ENCODE assay signal across 8 mouse cellular contexts in the genomic region with DNA sequence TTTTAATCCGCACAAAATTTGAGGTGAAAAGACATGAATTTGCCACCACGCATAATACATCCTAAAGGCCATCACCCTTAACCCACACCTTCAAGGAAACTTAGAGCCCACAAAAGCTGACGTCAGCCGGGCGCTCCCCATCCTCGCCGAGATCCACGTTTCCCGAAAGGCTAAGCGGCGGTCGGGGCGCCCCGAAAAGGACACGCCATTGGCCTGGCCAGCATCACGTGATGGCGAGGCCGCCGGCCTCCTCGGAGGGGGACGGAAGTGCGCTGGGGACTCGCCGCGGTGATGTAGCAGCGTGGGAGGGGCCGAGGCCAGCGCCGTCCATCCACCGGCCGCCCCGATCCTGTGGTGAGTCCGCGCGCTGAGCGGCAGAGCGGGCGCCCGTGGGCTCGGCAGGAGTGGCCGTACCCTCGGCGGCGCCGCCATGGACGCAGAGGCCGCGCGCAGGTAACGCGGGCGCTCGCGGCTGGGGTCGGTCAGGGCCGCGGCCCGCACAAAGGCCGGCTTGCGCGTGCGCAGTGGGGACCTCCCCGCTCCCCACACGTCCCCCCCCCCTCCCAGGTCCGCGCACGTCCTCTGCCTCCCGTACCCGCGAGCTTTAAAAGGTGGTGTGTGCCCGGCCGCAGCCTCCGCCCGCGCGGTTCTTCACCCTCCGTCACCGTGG. TPM values are rescaled to one million over a fixed set of nuclear protein-coding genes. Genes with fewer than 3 reads are reported as not detected.
DNase-seq lines count a peak whose midpoint lies in the region; ATAC-seq and TF ChIP-seq lines count a peak whose summit lies in the region.
"Not testable (repeated sequence)": the region's sequence is repeated elsewhere in the genome, so short reads cannot be mapped to it uniquely, and the experiment has no call there.

Gene Tdg (plus strand): TSS at position 243 of the 670 bp plus-strand sequence.

- not testable (repeated sequence) for H3K9me3 ChIP-seq in hindbrain, embryonic 10.5 days; lung, postnatal 0 days (ENCODE audit: low read length)

- H3K36me3 ChIP-seq in hindbrain, embryonic 10.5 days, result peaks cover 37% of the 10 kb centered on the region
- H3K36me3 ChIP-seq in lung, postnatal 0 days (ENCODE audit: insufficient read depth, low read length), result not testable (repeated sequence)

- H3K9ac ChIP-seq in lung, postnatal 0 days (replicated peaks; ENCODE audit: low read depth), result peak within 1 kb of the TSS; percentile 61

- H3K4me2 ChIP-seq in lung, postnatal 0 days (replicated peaks; ENCODE audit: low read depth, low read length), result peak within 1 kb of the TSS; percentile 79

- peak within 1 kb of the TSS; percentile 97 for H3K27ac ChIP-seq in hindbrain, embryonic 10.5 days
- peak within 1 kb of the TSS; percentile 91 for H3K27ac ChIP-seq in lung, postnatal 0 days (ENCODE audit: low read length)

- 3% methylated on average over 69 of the region's 78 CpGs for WGBS in hindbrain, embryonic 10.5 days
- 0% methylated on average over 37 of the region's 78 CpGs for WGBS in lung, postnatal 0 days

- peak within 1 kb of the TSS; percentile 85 for H3K4me3 ChIP-seq in hindbrain, embryonic 10.5 days
- peak within 1 kb of the TSS; percentile 65 for H3K4me3 ChIP-seq in lung, postnatal 0 days (ENCODE audit: low read depth, low read length)

- H3K27me3 ChIP-seq in hindbrain, embryonic 10.5 days (ENCODE audit: insufficient read depth, poor library complexity, severe bottlenecking); lung, postnatal 0 days (replicated peaks; ENCODE audit: insufficient read depth, low read length): not testable (repeated sequence)

- peak; percentile 82 for DNase-seq in MEL-GATA-1-ER (ENCODE audit: extremely low read depth, low read depth)
- peak; percentile 91 for DNase-seq in cerebellum, adult 9-10 months
- peak; percentile 93 for DNase-seq in hindbrain, embryonic 10.5 days (ENCODE audit: low spot score)
- peak; percentile 93 for DNase-seq in layer of hippocampus, adult 9-11 months
- DNase-seq in lung, postnatal 0 days (ENCODE audit: low spot score), result peak; percentile 97
- peak; percentile 69 for DNase-seq in ovary, postnatal 14 days (ENCODE audit: low spot score)
- DNase-seq in thymus, postnatal 14 days, result peak; percentile 92

- H3K4me1 ChIP-seq in hindbrain, embryonic 10.5 days (replicated peaks), result peaks cover 24% of the 10 kb centered on the region
- not testable (repeated sequence) for H3K4me1 ChIP-seq in lung, postnatal 0 days (ENCODE audit: insufficient read depth, low read depth, low read length)

- peak; percentile 82 for ATAC-seq in frontal cortex, adult (ENCODE audit: low TSS enrichment)
- peak; percentile 99 for ATAC-seq in lung, postnatal 0 days

- not testable (repeated sequence) for TF ChIP-seq CTCF in lung, postnatal 0 days (IDR thresholded peaks at IDR 0.05)

- TF ChIP-seq EP300 in lung, postnatal 0 days (IDR thresholded peaks at IDR 0.05), result not testable (repeated sequence)

RNA-seq across cellular contexts. Expression of gene Tdg, which starts in this region (rescaled TPM):
- 264 and 265 TPM in 2 replicates for polyA plus RNA-seq in hindbrain, embryonic 10.5 days (2016; fragmentation: Nextera tagmentation; extraction: Ambion mirVana)
- polyA plus RNA-seq in lung, postnatal 0 days (2015; fragmentation: Nextera tagmentation; extraction: Ambion mirVana), result 45.7 and 46.5 TPM in 2 replicates

Comparison
In these comparisons a context has a peak if more than half of its experiments do, and no peak if none do; other contexts are left out.
1. Peak in every context shown above with its lines: DNase-seq, ATAC-seq, H3K4me3 ChIP-seq and H3K27ac ChIP-seq.